Mouse (Mus musculus) ES-E14 (cell line): Measurements from ENCODE around the gene Trp63.

Experiments
- CHD2 ChIP-seq: IDR thresholded peaks from 2 replicates; pipeline ENCODE4 v1.6.1; 2014; ENCODE audit warnings: mild to moderate bottlenecking, low read depth, low read length, inconsistent platforms
- HCFC1 ChIP-seq: IDR thresholded peaks from 2 replicates; pipeline ENCODE4 v1.6.1; 2012; ENCODE audit warnings: low read length, inconsistent platforms, borderline replicate concordance; ENCODE audit not compliant: insufficient read depth
- MAFK ChIP-seq: IDR thresholded peaks from 2 replicates; pipeline ENCODE4 v1.6.1; 2014; ENCODE audit warnings: mild to moderate bottlenecking, low read depth, low read length, inconsistent platforms; ENCODE audit not compliant: insufficient read depth

- no peak for TF ChIP-seq CHD2
- no peak for TF ChIP-seq HCFC1
- no peak for TF ChIP-seq MAFK
Observed at GRCm38 (mm10) chr16:25899071-25899470, 215.5 kb downstream of the Trp63 start.
